Comparison of ENCODE assay signal across 25 mouse cellular contexts in the genomic region with DNA sequence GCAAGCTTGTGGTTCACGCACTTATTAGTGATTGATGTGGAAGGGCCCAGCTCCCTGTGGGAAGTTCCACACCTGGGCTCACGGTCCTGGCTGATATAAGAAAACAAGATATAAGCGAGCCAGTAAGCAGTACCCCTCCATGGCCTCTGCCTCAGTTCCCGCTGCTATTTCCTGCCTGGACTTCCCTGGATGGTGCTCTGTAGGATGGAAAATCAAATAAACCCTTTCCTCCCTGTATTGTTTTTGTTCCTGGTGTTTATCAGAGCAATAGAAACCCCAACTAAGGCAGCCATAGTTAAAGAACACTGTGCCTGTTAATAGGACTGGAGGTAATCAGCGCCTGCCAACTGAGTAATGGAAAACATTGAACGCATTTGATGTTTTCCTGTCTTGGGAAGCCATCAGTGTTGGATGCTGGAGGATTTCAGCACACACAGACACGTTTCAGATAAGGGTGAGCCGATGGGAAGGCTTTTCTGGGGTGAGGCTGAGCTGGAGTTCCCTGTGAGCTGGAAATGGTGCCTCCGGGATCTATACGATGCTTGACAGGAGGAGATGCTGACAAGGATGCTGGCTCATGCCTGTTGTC. TPM values are rescaled to one million over a fixed set of nuclear protein-coding genes. Genes with fewer than 3 reads are reported as not detected.
A peak's percentile ranks its signal among the peaks of the same experiment; 100 is the strongest.
DNase-seq lines count a peak whose midpoint lies in the region; ATAC-seq lines count a peak whose summit lies in the region.
"Had no signal": no experiment of that assay in that cellular context is flagged by ENCODE, and none has a peak within 500 bp of the region (broad histone marks: within the 10 kb centered on the region; RNA-seq: fewer than 3 reads in every experiment).

No protein-coding gene starts in this region.

- no peak overlapping the region for H3K4me2 ChIP-seq in heart, embryonic 12.5 days
- no peak overlapping the region for H3K4me2 ChIP-seq in heart, embryonic 15.5 days
- H3K4me2 ChIP-seq in midbrain, embryonic 11.5 days = no peak overlapping the region
- H3K4me2 ChIP-seq in midbrain, embryonic 15.5 days = no peak overlapping the region
- H3K4me2 ChIP-seq: embryonic facial prominence, embryonic 13.5 days; forebrain, embryonic 12.5 days; forebrain, embryonic 15.5 days; hindbrain, embryonic 12.5 days; hindbrain, embryonic 15.5 days had no signal

- intact Hi-C loops in heart, postnatal 36 days (cut with DNase I) = no loop called here

- no peak overlapping the region for H3K4me3 ChIP-seq in heart, embryonic 12.5 days
- H3K4me3 ChIP-seq in heart, embryonic 15.5 days = no peak overlapping the region
- no peak overlapping the region for H3K4me3 ChIP-seq in midbrain, embryonic 11.5 days (ENCODE audit: low read depth, low read length)
- H3K4me3 ChIP-seq in midbrain, embryonic 15.5 days = no peak overlapping the region
- H3K4me3 ChIP-seq: embryonic facial prominence, embryonic 10.5 days; embryonic facial prominence, embryonic 13.5 days; erythroblast, embryonic 14.5 days; forebrain, embryonic 12.5 days; forebrain, embryonic 15.5 days; hindbrain, embryonic 12.5 days; hindbrain, embryonic 15.5 days had no signal

- H3K36me3 ChIP-seq in heart, embryonic 12.5 days = peaks cover 72% of the 10 kb centered on the region
- peaks cover 20% of the 10 kb centered on the region for H3K36me3 ChIP-seq in heart, embryonic 15.5 days
- H3K36me3 ChIP-seq in midbrain, embryonic 11.5 days (ENCODE audit: control insufficient read depth, insufficient read depth, low read length) = 0 out of 2 replicates have a peak, but pooled peaks cover 2% of the 10 kb centered on the region
- H3K36me3 ChIP-seq in midbrain, embryonic 15.5 days (replicated peaks) = peaks cover 20% of the 10 kb centered on the region; the same call in 1 of the 2 replicates

- peak overlapping the region; percentile 48 for H3K27ac ChIP-seq in heart, embryonic 12.5 days (ENCODE audit: poor library complexity, severe bottlenecking)
- H3K27ac ChIP-seq in heart, embryonic 15.5 days = peak overlapping the region; percentile 12
- no peak overlapping the region for H3K27ac ChIP-seq in midbrain, embryonic 11.5 days (ENCODE audit: low read depth, low read length)
- H3K27ac ChIP-seq in midbrain, embryonic 15.5 days = no peak overlapping the region
- H3K27ac ChIP-seq: embryonic facial prominence, embryonic 10.5 days; embryonic facial prominence, embryonic 13.5 days; forebrain, embryonic 12.5 days; forebrain, embryonic 15.5 days; hindbrain, embryonic 12.5 days; hindbrain, embryonic 15.5 days had no signal

- H3K9ac ChIP-seq in heart, embryonic 12.5 days = no peak overlapping the region
- no peak overlapping the region for H3K9ac ChIP-seq in heart, embryonic 15.5 days
- no peak overlapping the region for H3K9ac ChIP-seq in midbrain, embryonic 11.5 days (ENCODE audit: low read length)
- no peak overlapping the region for H3K9ac ChIP-seq in midbrain, embryonic 15.5 days
- H3K9ac ChIP-seq: embryonic facial prominence, embryonic 13.5 days; forebrain, embryonic 12.5 days; forebrain, embryonic 15.5 days; hindbrain, embryonic 12.5 days; hindbrain, embryonic 15.5 days had no signal

- H3K4me1 ChIP-seq in heart, embryonic 12.5 days (replicated peaks) = peaks cover 28% of the 10 kb centered on the region
- peaks cover 10% of the 10 kb centered on the region for H3K4me1 ChIP-seq in heart, embryonic 15.5 days (replicated peaks)
- H3K4me1 ChIP-seq in midbrain, embryonic 11.5 days (ENCODE audit: control insufficient read depth, insufficient read depth, low read length) = peaks cover 11% of the 10 kb centered on the region
- peaks cover 16% of the 10 kb centered on the region for H3K4me1 ChIP-seq in midbrain, embryonic 15.5 days

- ATAC-seq in heart, embryonic 12.5 days (ENCODE audit: insufficient number of reproducible peaks, low FRiP score) = peak; percentile 72
- peak; percentile 60 for ATAC-seq in heart, embryonic 15.5 days (replicated peaks; ENCODE audit: insufficient number of reproducible peaks, insufficient read depth, low FRiP score, low read depth)
- ATAC-seq in midbrain, embryonic 11.5 days (ENCODE audit: low FRiP score) = no peak
- no peak for ATAC-seq in midbrain, embryonic 15.5 days (replicated peaks)
- ATAC-seq: CD4-positive, CD25-positive, alpha-beta regulatory T cell, adult 4 months; forebrain, embryonic 15.5 days had no signal

- DNase-seq in heart, adult 8-10 months (ENCODE audit: low spot score) = no peak
- no peak for DNase-seq in heart, postnatal 36 days
- DNase-seq in midbrain, embryonic 11.5 days (ENCODE audit: low spot score, missing footprints) = peak; percentile 28
- DNase-seq: adrenal gland, adult 8-10 months; adrenal gland, postnatal 25 days; cerebellum, adult 11-12 months; cerebellum, adult 8-10 months; cerebellum, postnatal 10 days; cerebellum, postnatal 36 days; embryo, embryonic 11 days; gastrocnemius, postnatal 25 days; kidney, adult 18-20 months; kidney, adult 9 months had no signal

- no peaks in the 10 kb centered on the region for H3K9me3 ChIP-seq in heart, embryonic 12.5 days (replicated peaks)
- H3K9me3 ChIP-seq in heart, embryonic 15.5 days (replicated peaks) = no peaks in the 10 kb centered on the region
- H3K9me3 ChIP-seq in midbrain, embryonic 11.5 days (ENCODE audit: control insufficient read depth, low read length) = no peaks in the 10 kb centered on the region
- no peaks in the 10 kb centered on the region for H3K9me3 ChIP-seq in midbrain, embryonic 15.5 days
- H3K9me3 ChIP-seq: embryonic facial prominence, embryonic 10.5 days; embryonic facial prominence, embryonic 13.5 days; forebrain, embryonic 12.5 days; forebrain, embryonic 15.5 days; hindbrain, embryonic 15.5 days had no signal

- H3K27me3 ChIP-seq in heart, embryonic 12.5 days (replicated peaks) = no peaks in the 10 kb centered on the region
- no peaks in the 10 kb centered on the region for H3K27me3 ChIP-seq in heart, embryonic 15.5 days
- no peaks in the 10 kb centered on the region for H3K27me3 ChIP-seq in midbrain, embryonic 11.5 days (ENCODE audit: control insufficient read depth, insufficient read depth, low read length)
- H3K27me3 ChIP-seq in midbrain, embryonic 15.5 days (replicated peaks) = no peaks in the 10 kb centered on the region
- H3K27me3 ChIP-seq: embryonic facial prominence, embryonic 13.5 days; forebrain, embryonic 12.5 days; forebrain, embryonic 15.5 days; hindbrain, embryonic 12.5 days; hindbrain, embryonic 15.5 days had no signal

- 51% methylated on average over 10 of the region's 10 CpGs for WGBS in heart, embryonic 12.5 days
- 53% methylated on average over 10 of the region's 10 CpGs for WGBS in heart, embryonic 15.5 days
- WGBS in midbrain, embryonic 11.5 days = 87% methylated on average over 10 of the region's 10 CpGs
- 88% methylated on average over 10 of the region's 10 CpGs for WGBS in midbrain, embryonic 15.5 days

RNA-seq across cellular contexts. Expression of a gene that starts 5.8 kb away (rescaled TPM):
- 10.7 and 13.4 TPM in 2 replicates for polyA plus RNA-seq in heart, embryonic 12.5 days (2016; fragmentation: Nextera tagmentation; extraction: Ambion mirVana)
- total RNA-seq in heart, adult 8-10 months (2022) = 1 to 10 TPM; 6.3 to 8.6 (median 7.0) TPM
- 6.0 and 7.0 TPM in 2 replicates for polyA plus RNA-seq in heart, embryonic 15.5 days (2015; fragmentation: Nextera tagmentation; extraction: Ambion mirVana)
- 1 to 10 TPM; 6.6 to 8.3 TPM for total RNA-seq in heart, postnatal 36 days (2021)
- 7.7 and 8.3 TPM in 2 replicates for polyA plus RNA-seq in midbrain, embryonic 11.5 days (2014; fragmentation: Nextera tagmentation; extraction: Ambion mirVana)
- 11.3 and 11.8 TPM in 2 replicates for polyA plus RNA-seq in midbrain, embryonic 15.5 days (2015; fragmentation: Nextera tagmentation; extraction: Ambion mirVana)
- total RNA-seq: MEL had no signal
- polyA plus RNA-seq: erythroblast, embryonic 14.5 days had no signal

Comparison
In these comparisons a context has a peak if more than half of its experiments do, and no peak if none do; other contexts are left out.
1. ATAC-seq: peak in heart, embryonic 12.5 days (single experiment) and heart, embryonic 15.5 days (single experiment); none in midbrain, embryonic 11.5 days (single experiment) and midbrain, embryonic 15.5 days (single experiment).
2. H3K27ac ChIP-seq: peak in heart, embryonic 12.5 days (single experiment) and heart, embryonic 15.5 days (single experiment); none in midbrain, embryonic 11.5 days (single experiment) and midbrain, embryonic 15.5 days (single experiment).